Mouse (Mus musculus) limb, embryonic 14.5 days (tissue): ENCODE results near the gene Stk10. TPM values are rescaled to one million over a fixed set of nuclear protein-coding genes. Genes with fewer than 3 reads are reported as not detected.

ENCODE experiments used
- ATAC-seq: fragments of 200-750 bp; cut with Nextera tagmentation; 2 replicates; pipeline ENCODE4 v1.8.0; 2017; ENCODE audit warnings: low read depth, moderate number of reproducible peaks, moderate TSS enrichment; ENCODE audit not compliant: low FRiP score
- DNase-seq: peaks from one replicate; pipeline ENCODE4 v3.0.0-alpha.2; 2015; ENCODE audit warnings: low spot score
- H3K27ac ChIP-seq: fragments of 300-500 bp; sonication (generic); replicated peaks from 2 replicates; pipeline ENCODE4 v1.5.1; 2014; ENCODE audit warnings: low read depth, mild to moderate bottlenecking, low read length, moderate library complexity, mixed read lengths
- H3K27me3 ChIP-seq: fragments of 300-500 bp; sonication (generic); 2 replicates; pipeline ENCODE4 v1.6.1; 2014; ENCODE audit warnings: low read length, mixed read lengths; ENCODE audit not compliant: control insufficient read depth, insufficient read depth
- H3K36me3 ChIP-seq: fragments of 300-500 bp; sonication (generic); 2 replicates; pipeline ENCODE4 v1.6.1; 2014; ENCODE audit warnings: mild to moderate bottlenecking, low read length, moderate library complexity, mixed read lengths; ENCODE audit not compliant: control insufficient read depth, insufficient read depth
- H3K4me1 ChIP-seq: fragments of 300-500 bp; sonication (generic); 2 replicates; pipeline ENCODE4 v1.6.1; 2014; ENCODE audit warnings: antibody characterized with exemption, low read length, mixed read lengths; ENCODE audit not compliant: control insufficient read depth, insufficient read depth
- H3K4me2 ChIP-seq: fragments of 300-500 bp; sonication (generic); replicated peaks from 2 replicates; pipeline ENCODE4 v1.6.1; 2014; ENCODE audit warnings: low read depth, mild to moderate bottlenecking, low read length, moderate library complexity; ENCODE audit not compliant: severe bottlenecking
- H3K4me3 ChIP-seq: fragments of 300-500 bp; sonication (generic); replicated peaks from 2 replicates; pipeline ENCODE4 v1.5.1; 2014; ENCODE audit warnings: low read length
- H3K9ac ChIP-seq: fragments of 300-500 bp; sonication (generic); 2 replicates; pipeline ENCODE4 v1.6.1; 2014; ENCODE audit warnings: mild to moderate bottlenecking, low read depth, low read length, moderate library complexity; ENCODE audit not compliant: severe bottlenecking
- H3K9me3 ChIP-seq: fragments of 300-500 bp; sonication (generic); 2 replicates; pipeline ENCODE4 v1.6.1; 2016; ENCODE audit warnings: low read length; ENCODE audit not compliant: control insufficient read depth
- POLR2A ChIP-seq: fragments of 200-500 bp; IDR thresholded peaks from 2 replicates; pipeline ENCODE4 v1.8.0; 2012; ENCODE audit warnings: inconsistent platforms, mild to moderate bottlenecking, moderate library complexity, borderline replicate concordance; ENCODE audit not compliant: insufficient read depth, insufficient read length; ENCODE audit errors: extremely low read depth
- WGBS: fragments of 180-500 bp; shearing (Covaris S2); extraction: QIAGEN DNeasy Blood & Tissue Kit; methylation state at CpG from one replicate; pipeline ENCODE4 v1.1.7; 2014; 5-methylcytosine and 5-hydroxymethylcytosine counted together
- polyA plus RNA-seq, 2 experiments: library from polyadenylated mRNA; depleted of rRNA in 1 of 2; stranded (reverse) in 1 of 2; unstranded in 1 of 2; fragments of >200 nt; fragmentation: Nextera tagmentation in 1 of 2; extraction: Ambion mirVana in 1 of 2; gene quantifications; 2 replicates each; pipeline versions ENCODE4 v1.2.1 to v1.2.3; 2012 to 2014

Stk10 gene
- polyA plus RNA-seq, 2 experiments = 1.9 to 7.1 TPM

DNA sequence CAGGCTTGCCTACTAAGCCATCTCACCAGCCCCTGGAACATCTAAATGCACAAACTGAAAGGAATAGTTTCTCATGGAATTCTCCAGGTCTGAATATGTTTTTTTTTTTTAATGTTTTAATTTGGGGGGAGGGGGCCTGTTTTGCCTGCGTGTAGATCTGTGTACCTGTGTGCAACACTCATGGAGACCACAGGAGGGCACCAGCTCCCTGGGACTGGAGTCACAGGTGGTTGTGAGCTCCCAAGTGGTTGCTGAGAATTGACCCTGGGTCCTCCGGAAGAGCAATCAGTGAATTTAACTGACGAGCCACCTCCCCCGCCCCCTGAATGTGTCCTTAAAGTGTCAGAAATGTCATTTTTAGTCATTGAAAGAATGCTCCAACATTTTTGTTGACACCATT is 61.0 kb downstream of the Stk10 start:
- Histone ChIP-seq H3K9ac (no peak overlapping the region), H3K4me3 (no peak overlapping the region), H3K27me3 (no peaks in the 10 kb centered on the region), H3K27ac (no peak overlapping the region), H3K4me2 (no peak overlapping the region), H3K9me3 (no peaks in the 10 kb centered on the region), H3K4me1 (no peaks in the 10 kb centered on the region), H3K36me3 (no peaks in the 10 kb centered on the region)
- DNase-seq (no peak), ATAC-seq (no peak)
- no peak for TF ChIP-seq POLR2A
- 87% methylated on average over 4 of the region's 4 CpGs for WGBS

DNA sequence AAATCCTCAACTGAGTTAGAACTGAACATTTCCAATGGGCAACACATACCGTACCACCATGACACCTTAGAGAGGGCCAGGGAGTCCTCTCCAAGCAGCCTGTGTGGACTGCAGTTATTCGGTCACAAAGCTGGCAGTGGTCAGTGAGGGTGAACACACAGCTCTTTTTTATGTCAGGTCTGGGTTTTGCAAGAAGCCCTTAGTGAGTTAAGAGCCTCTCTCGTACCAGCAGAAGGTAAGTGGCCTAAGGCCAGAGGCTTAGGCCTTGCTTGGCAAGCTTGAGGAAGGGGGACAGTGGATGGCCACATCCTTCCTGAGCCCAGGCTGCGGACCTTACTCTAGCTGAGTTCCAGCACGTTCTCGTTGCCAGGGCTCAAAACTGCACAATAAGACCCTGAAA is 67.3 kb downstream of the Stk10 start:
- Histone ChIP-seq H3K27ac (no peak overlapping the region), H3K9me3 (no peaks in the 10 kb centered on the region), H3K4me3 (no peak overlapping the region), H3K36me3 (no peaks in the 10 kb centered on the region), H3K27me3 (no peaks in the 10 kb centered on the region), H3K4me1 (peaks cover 15% of the 10 kb centered on the region), H3K9ac (no peak overlapping the region), H3K4me2 (no peak overlapping the region)
- TF ChIP-seq POLR2A = no peak
- DNase-seq = no peak
- WGBS = 90% methylated on average over 6 of the region's 6 CpGs
- no peak for ATAC-seq

DNA sequence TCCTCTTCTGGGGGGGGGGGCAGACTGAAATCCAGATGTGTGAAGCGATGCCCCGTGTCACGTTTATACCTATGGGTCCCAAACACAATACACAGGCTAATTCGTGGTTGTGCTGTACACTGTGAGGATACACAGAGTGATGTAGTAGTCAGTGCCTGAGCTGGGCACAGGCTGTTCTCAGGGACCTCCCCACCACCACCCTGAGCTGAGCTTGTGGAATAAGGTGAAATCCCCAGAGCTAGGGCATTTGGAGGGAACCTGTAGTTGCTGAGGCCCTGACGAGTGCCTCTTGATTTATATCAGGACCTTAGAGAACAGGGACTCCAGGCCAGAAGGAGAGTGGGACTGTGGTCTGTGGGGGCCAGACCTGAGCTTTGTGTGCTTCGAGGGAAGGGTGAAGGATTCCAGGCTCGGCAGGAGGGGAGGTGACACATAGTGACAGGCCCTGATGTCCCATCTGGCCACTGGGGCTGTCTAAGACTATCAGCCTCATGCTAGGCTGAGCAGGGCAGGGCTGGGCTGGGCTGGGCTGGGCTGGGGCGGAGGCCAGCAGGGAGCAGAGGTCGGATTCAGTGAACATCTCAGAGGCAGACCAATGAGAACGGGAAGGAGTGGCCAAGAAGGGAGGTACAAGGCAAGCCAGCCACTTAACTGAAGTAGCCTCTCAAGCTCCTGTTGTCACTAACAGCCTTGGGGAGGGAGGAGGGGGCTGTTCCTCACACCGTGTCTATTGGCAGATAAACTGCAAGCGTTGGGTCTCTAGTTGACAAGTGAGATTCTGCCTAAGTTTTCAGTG is 68.6 kb downstream of the Stk10 start:
- Histone ChIP-seq H3K4me1 (peaks cover 18% of the 10 kb centered on the region), H3K4me2 (no peak overlapping the region), H3K4me3 (no peak overlapping the region), H3K27me3 (no peaks in the 10 kb centered on the region), H3K9me3 (no peaks in the 10 kb centered on the region), H3K9ac (no peak overlapping the region), H3K27ac (no peak overlapping the region), H3K36me3 (no peaks in the 10 kb centered on the region)
- no peak for TF ChIP-seq POLR2A
- WGBS = 45% methylated on average over 12 of the region's 12 CpGs
- ATAC-seq = no peak
- no peak for DNase-seq

DNA sequence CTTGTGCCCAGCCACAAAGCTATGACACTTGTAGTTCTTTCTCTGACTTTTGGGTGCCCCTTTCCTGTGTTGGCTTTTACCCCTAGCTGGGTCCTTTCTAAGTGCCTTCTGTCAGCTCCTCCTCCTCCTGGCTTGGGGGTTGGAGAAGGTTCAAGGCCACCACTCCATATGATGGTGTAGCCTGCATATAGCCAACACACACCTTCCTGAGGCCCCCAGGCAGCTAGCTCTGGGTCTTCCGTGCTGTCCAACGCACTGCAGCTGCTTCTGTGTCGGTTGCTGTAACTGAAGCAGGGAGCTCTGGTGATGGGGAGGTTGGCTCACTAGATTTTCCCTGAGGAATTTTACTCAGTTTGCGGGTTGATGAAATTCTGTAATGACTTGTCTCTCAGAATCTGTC is 71.6 kb downstream of the Stk10 start:
- Histone ChIP-seq H3K27me3 (no peaks in the 10 kb centered on the region), H3K4me3 (no peak overlapping the region), H3K4me1 (peaks cover 18% of the 10 kb centered on the region), H3K4me2 (no peak overlapping the region; the same call in 1 of the 2 replicates), H3K9ac (no peak overlapping the region), H3K27ac (peak overlapping the region; percentile 75), H3K9me3 (no peaks in the 10 kb centered on the region), H3K36me3 (no peaks in the 10 kb centered on the region)
- ATAC-seq (peak; percentile 54), DNase-seq (no peak)
- TF ChIP-seq POLR2A = no peak
- 21% methylated on average over 4 of the region's 4 CpGs for WGBS

DNA sequence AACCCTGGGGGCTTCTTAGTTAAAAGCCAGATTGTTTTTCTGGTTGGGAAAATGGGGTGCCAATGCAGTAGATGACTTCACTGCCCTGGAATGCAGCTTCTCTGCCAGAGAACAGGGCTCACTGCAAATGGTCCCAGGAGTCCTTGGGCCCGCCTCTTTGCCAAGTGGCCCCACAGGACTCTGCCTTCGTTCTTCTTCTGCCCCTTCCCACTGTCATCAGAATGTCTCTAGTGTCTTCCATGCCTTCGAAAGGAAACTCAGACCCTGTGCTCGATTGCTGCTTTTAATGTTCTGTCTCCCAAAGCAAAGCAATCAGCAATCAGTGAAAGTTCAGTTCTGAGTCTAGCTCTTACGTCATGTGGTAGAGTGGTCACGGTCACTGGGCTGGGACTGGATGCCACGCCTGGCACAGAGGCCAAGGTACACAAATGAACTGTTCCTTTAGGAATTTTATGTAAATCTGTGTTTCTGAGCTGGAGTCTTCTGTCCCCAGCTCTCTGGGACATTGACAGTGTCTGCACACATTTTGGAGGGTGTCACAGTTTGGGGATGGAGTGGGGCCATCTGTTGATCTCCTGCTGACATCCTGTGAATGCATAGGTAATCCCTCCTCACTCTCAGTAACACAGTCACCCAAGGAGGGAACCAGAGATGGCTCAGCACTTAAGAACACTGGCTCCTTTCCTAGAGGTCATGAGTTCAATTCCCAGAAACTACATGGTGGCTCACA is 72.2 kb downstream of the Stk10 start:
- peak; percentile 69 for DNase-seq

More for the DNA sequence above, 72.2 kb downstream of the Stk10 start:
- WGBS = 38% methylated on average over 7 of the region's 7 CpGs
- peak; percentile 71 for ATAC-seq
- Histone ChIP-seq H3K9me3 (no peaks in the 10 kb centered on the region), H3K27ac (peak overlapping the region; percentile 75), H3K4me2 (no peak overlapping the region; the same call in 1 of the 2 replicates), H3K4me1 (peaks cover 18% of the 10 kb centered on the region), H3K27me3 (no peaks in the 10 kb centered on the region), H3K4me3 (no peak overlapping the region), H3K9ac (peak overlapping the region; percentile 4; the same call in 1 of the 2 replicates), H3K36me3 (no peaks in the 10 kb centered on the region)
- no peak for TF ChIP-seq POLR2A
